Mouse (Mus musculus) MEL (cell line): Measurements from ENCODE around the gene Gda.

Experiments used
- CTCF ChIP-seq, 3 experiments: IDR thresholded peaks in 2 of 3; conservative IDR thresholded peaks in 1 of 3; 2 replicates each; pipeline ENCODE4 v1.5.1; 2011 to 2012; ENCODE audit warnings: low read length in 3 of 3, low read depth in 2 of 3, mild to moderate bottlenecking in 2 of 3, improper control_type of control experiment in 1 of 3, inconsistent platforms in 1 of 3, mixed read lengths in 1 of 3, moderate library complexity in 1 of 3; ENCODE audit not compliant: control insufficient read depth in 1 of 3, insufficient read depth in 1 of 3, poor library complexity in 1 of 3, severe bottlenecking in 1 of 3
- E2F4 ChIP-seq: IDR thresholded peaks from 2 replicates; pipeline ENCODE4 v1.6.1; 2011; ENCODE audit warnings: low read depth, low read length, improper control_type of control experiment, borderline replicate concordance
- EP300 ChIP-seq, 2 experiments: IDR thresholded peaks; 2 replicates each; pipeline ENCODE4 v1.6.1; 2011; ENCODE audit warnings: improper control_type of control experiment in 2 of 2, low read length in 2 of 2, low read depth in 1 of 2, mild to moderate bottlenecking in 1 of 2
- GATA1 ChIP-seq: IDR thresholded peaks from 2 replicates; pipeline ENCODE4 v1.6.1; 2011; ENCODE audit warnings: low read depth, low read length, improper control_type of control experiment
- POLR2A ChIP-seq, 2 experiments: IDR thresholded peaks; 2 replicates each; pipeline ENCODE4 v1.6.1; 2011 to 2012; ENCODE audit warnings: low read length in 2 of 2, mild to moderate bottlenecking in 2 of 2, control low read depth in 1 of 2, improper control_type of control experiment in 1 of 2, low read depth in 1 of 2, moderate library complexity in 1 of 2; ENCODE audit not compliant: control insufficient read depth in 1 of 2, insufficient read depth in 1 of 2, poor library complexity in 1 of 2
- ZNF384 ChIP-seq: IDR thresholded peaks from 2 replicates; pipeline ENCODE4 v1.6.1; 2012; ENCODE audit warnings: low read depth, mild to moderate bottlenecking, inconsistent platforms, low read length, improper control_type of control experiment

- TF ChIP-seq POLR2A (IDR thresholded peaks at IDR 0.05; ENCODE audit: control insufficient read depth in 1 of 2, insufficient read depth in 1 of 2, low read depth in 1 of 2, low read length in 2 of 2, poor library complexity in 1 of 2), result no peak
- TF ChIP-seq CTCF (IDR thresholded peaks at IDR 0.05 in 2 of 3, conservative IDR thresholded peaks at IDR 0.05 in 1 of 3; ENCODE audit: control insufficient read depth in 1 of 3, insufficient read depth in 1 of 3, low read depth in 2 of 3, low read length in 3 of 3, poor library complexity in 1 of 3, severe bottlenecking in 1 of 3), result no peak
- TF ChIP-seq E2F4, result no peak
- TF ChIP-seq GATA1, result no peak
- no peak for TF ChIP-seq EP300 (IDR thresholded peaks at IDR 0.05; ENCODE audit: low read depth in 1 of 2, low read length in 2 of 2)
- no peak for TF ChIP-seq ZNF384
These were observed 6.2 kb upstream of the Gda start for GRCm38 (mm10) chr19:21479183-21480052.
